Mouse (Mus musculus) G1E (cell line): ENCODE data around the gene Ube2q1. TPM values are rescaled to one million over a fixed set of nuclear protein-coding genes. Genes with fewer than 3 reads are reported as not detected.

Experiments used
- ATAC-seq: 2 replicates; pipeline ENCODE4 v1.8.0; 2016; ENCODE audit warnings: mild to moderate bottlenecking; ENCODE audit not compliant: insufficient number of reproducible peaks, poor library complexity, low FRiP score, severe bottlenecking; ENCODE audit errors: extremely low read depth
- DNase-seq: peaks from one replicate; pipeline ENCODE4 v3.0.0; 2012; ENCODE audit warnings: low spot score
- H3K27me3 ChIP-seq: 2 replicates; pipeline ENCODE4 v1.6.1; 2012; ENCODE audit warnings: mild to moderate bottlenecking, low read length, inconsistent platforms; ENCODE audit not compliant: insufficient read depth
- H3K36me3 ChIP-seq: replicated peaks from 2 replicates; pipeline ENCODE3; 2012; ENCODE audit warnings: mild to moderate bottlenecking, inconsistent platforms
- H3K4me1 ChIP-seq: 2 replicates; pipeline ENCODE4 v1.6.1; 2012; ENCODE audit warnings: low read depth, low read length, inconsistent platforms, mixed read lengths; ENCODE audit not compliant: insufficient read depth
- H3K4me3 ChIP-seq: 2 replicates; pipeline ENCODE4 v1.5.1; 2012; ENCODE audit warnings: low read depth, mild to moderate bottlenecking, inconsistent platforms, low read length, moderate library complexity, mixed read lengths
- H3K9me3 ChIP-seq: replicated peaks from 2 replicates; pipeline ENCODE4 v1.6.1; 2012; ENCODE audit warnings: inconsistent platforms
- CTCF ChIP-seq: IDR thresholded peaks from 2 replicates; pipeline ENCODE4 v1.5.1; 2012; ENCODE audit warnings: low read depth, low read length, inconsistent platforms, mixed read lengths
- GATA1 ChIP-seq: IDR thresholded peaks from 2 replicates; pipeline ENCODE4 v1.6.1; 2012; ENCODE audit warnings: borderline replicate concordance, low read length, inconsistent platforms, mixed read lengths
- GATA2 ChIP-seq: IDR thresholded peaks from 2 replicates; pipeline ENCODE4 v1.6.1; 2012; ENCODE audit warnings: low read depth, low read length, inconsistent platforms, borderline replicate concordance
- POLR2AphosphoS5 ChIP-seq: IDR thresholded peaks from 2 replicates; pipeline ENCODE4 v1.6.1; 2012; ENCODE audit warnings: low read depth, low read length, inconsistent platforms; ENCODE audit not compliant: insufficient replicate concordance
- TAL1 ChIP-seq: conservative IDR thresholded peaks from 2 replicates; pipeline ENCODE4 v1.6.1; 2012; ENCODE audit warnings: low read depth, low read length, inconsistent platforms, mixed read lengths
- polyA plus RNA-seq: library from polyadenylated mRNA; stranded (reverse); fragments of >175 nt; gene quantifications from 2 replicates; pipeline ENCODE4 v1.2.3, GENCODE M21; 2012
- total RNA-seq, 2 experiments: library from RNA; stranded (forward) in 1 of 2; stranded (reverse) in 1 of 2; fragments of 200-1000 nt in 1 of 2; fragments of >200 nt in 1 of 2; fragmentation: Nextera tagmentation in 1 of 2; gene quantifications; 2 replicates each; pipeline ENCODE4 v1.2.3; 2014 to 2017

The Ube2q1 gene
- total and polyA plus RNA-seq, 3 experiments = 44.3 to 134 (median 106) TPM

DNA sequence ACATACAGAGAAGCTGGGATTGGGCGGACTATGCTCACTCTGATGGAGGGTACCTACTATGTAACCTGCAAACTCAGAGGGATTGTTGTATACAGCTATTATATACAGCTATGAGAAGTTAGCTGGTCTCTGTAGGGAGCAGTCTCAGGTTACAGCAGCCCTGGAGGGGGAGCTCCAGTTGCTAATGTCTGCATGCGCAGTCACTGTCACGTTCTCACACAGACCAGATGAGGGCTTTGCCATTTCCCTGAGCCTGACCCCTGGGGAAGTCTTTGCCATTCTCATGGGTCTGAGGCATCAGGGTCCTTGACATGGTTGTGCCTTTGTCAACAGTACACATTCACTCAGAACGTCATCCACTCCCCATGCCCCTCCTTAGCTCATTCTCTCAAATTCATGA, 31.8 kb downstream of the Ube2q1 start:
- DNase-seq = no peak
- Histone ChIP-seq H3K4me3 (no peak overlapping the region), H3K9me3 (no peaks in the 10 kb centered on the region), H3K27me3 (peaks cover 10% of the 10 kb centered on the region; the same call in 1 of the 2 replicates), H3K36me3 (no peaks in the 10 kb centered on the region), H3K4me1 (peaks cover 13% of the 10 kb centered on the region)
- no peak for ATAC-seq
- TF ChIP-seq TAL1 (no peak), CTCF (no peak), GATA1 (no peak), GATA2 (no peak), POLR2AphosphoS5 (no peak)

GRCm38 (mm10) chr3:89806751-89807150, 33.3 kb downstream of the Ube2q1 start:
- Histone ChIP-seq H3K4me3 (no peak overlapping the region), H3K9me3 (no peaks in the 10 kb centered on the region), H3K27me3 (peaks cover 10% of the 10 kb centered on the region; the same call in 1 of the 2 replicates), H3K4me1 (peaks cover 13% of the 10 kb centered on the region), H3K36me3 (no peaks in the 10 kb centered on the region)
- ATAC-seq (no peak), DNase-seq (no peak)
- no peak for TF ChIP-seq POLR2AphosphoS5
- TF ChIP-seq CTCF = no peak
- no peak for TF ChIP-seq GATA1
- no peak for TF ChIP-seq TAL1
- TF ChIP-seq GATA2 = no peak

DNA sequence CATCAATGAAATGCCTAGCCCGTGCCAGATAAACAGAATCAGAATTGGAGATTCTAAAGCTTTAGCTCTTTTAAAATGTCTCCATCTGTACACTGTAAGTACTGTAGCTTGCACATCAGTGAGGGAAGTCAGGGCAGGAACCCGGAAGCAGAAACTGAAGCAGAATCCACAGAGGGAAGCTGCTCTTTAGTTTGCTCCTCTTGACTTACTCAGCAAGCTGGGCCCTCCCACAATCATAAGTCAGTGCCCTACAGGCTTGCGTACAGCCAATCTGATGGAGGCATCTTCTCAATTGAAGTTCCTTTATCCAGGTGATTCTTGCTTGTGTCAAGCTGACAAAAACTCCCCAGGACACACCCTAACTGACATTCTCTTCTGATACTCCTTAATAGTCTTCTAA, 33.8 kb downstream of the Ube2q1 start:
- no peak for TF ChIP-seq CTCF
- TF ChIP-seq GATA2 = no peak
- TF ChIP-seq POLR2AphosphoS5 = no peak
- TF ChIP-seq GATA1 = no peak
- no peak for TF ChIP-seq TAL1
- Histone ChIP-seq H3K4me3 (no peak overlapping the region), H3K36me3 (no peaks in the 10 kb centered on the region), H3K4me1 (peaks cover 13% of the 10 kb centered on the region), H3K9me3 (no peaks in the 10 kb centered on the region), H3K27me3 (peaks cover 8% of the 10 kb centered on the region; the same call in 1 of the 2 replicates)
- DNase-seq (no peak), ATAC-seq (no peak)

GRCm38 (mm10) chr3:89807881-89808280, 34.5 kb downstream of the Ube2q1 start:
- DNase-seq (no peak), ATAC-seq (no peak)
- Histone ChIP-seq H3K27me3 (peaks cover 10% of the 10 kb centered on the region; the same call in 1 of the 2 replicates), H3K4me1 (peaks cover 13% of the 10 kb centered on the region), H3K4me3 (no peak overlapping the region; the same call in 1 of the 2 replicates), H3K9me3 (no peaks in the 10 kb centered on the region), H3K36me3 (no peaks in the 10 kb centered on the region)
- TF ChIP-seq CTCF (no peak), GATA2 (no peak), POLR2AphosphoS5 (no peak), GATA1 (no peak)

DNA sequence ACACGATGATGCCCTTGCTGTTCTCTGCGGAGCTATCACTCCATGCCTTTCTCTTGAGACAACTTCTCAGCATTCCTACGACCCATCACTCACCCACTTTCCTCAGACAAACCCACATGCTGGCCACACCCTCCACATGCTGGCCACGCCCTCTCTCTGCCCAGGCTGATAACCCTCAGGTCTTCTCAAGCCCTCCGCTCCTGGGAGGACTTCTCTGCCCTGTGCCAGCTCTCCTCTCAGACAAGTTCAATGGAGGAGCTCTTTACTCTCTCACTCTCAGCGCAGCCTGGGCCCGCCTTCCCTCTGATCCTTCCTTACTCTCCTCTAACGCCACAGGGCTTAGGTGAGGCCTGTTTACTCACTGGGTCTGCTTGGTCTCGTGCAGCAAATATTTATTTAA, 35.2 kb downstream of the Ube2q1 start:
- TF ChIP-seq GATA1 (no peak), GATA2 (no peak), TAL1 (no peak)
- no peak for ATAC-seq
- Histone ChIP-seq H3K36me3 (no peaks in the 10 kb centered on the region), H3K4me3 (peak overlapping the region; percentile 34; the same call in 1 of the 2 replicates), H3K4me1 (peaks cover 13% of the 10 kb centered on the region), H3K27me3 (peaks cover 7% of the 10 kb centered on the region; the same call in 1 of the 2 replicates), H3K9me3 (no peaks in the 10 kb centered on the region)
- DNase-seq = peak; percentile 27

DNA sequence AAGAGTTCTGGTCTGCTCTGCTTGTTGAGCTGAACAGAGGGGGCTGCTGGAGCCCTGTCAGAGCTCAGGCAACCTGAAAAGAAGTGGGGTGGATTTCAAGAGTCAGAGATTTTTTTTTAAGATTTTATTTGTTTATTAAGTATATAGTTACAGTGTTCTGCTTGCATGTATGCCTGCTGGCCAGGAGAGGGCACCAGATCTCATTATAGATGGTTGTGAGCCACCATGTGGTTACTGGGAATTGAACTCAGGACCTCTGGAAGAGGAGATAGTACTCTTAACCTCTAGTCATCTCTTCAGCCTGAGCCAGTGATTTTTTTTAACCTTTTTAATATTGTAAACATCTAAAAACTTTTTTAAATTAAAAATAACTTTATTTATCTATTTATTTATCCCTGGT, 37.4 kb downstream of the Ube2q1 start:
- peaks cover 14% of the 10 kb centered on the region for H3K27me3 ChIP-seq
- H3K36me3 ChIP-seq = no peaks in the 10 kb centered on the region
- DNase-seq (no peak), ATAC-seq (no peak)
- no peaks in the 10 kb centered on the region for H3K9me3 ChIP-seq
- peaks cover 13% of the 10 kb centered on the region for H3K4me1 ChIP-seq
- no peak for TF ChIP-seq CTCF
- TF ChIP-seq GATA2 = no peak
- TF ChIP-seq GATA1 = no peak
- no peak for TF ChIP-seq POLR2AphosphoS5
- TF ChIP-seq TAL1 = no peak
- H3K4me3 ChIP-seq = no peak overlapping the region

- H3K4me3 ChIP-seq = no peak overlapping the region
- peaks cover 13% of the 10 kb centered on the region for H3K4me1 ChIP-seq
- no peaks in the 10 kb centered on the region for H3K36me3 ChIP-seq
- peaks cover 18% of the 10 kb centered on the region for H3K27me3 ChIP-seq
- ATAC-seq = no peak
- no peaks in the 10 kb centered on the region for H3K9me3 ChIP-seq
- TF ChIP-seq GATA2 (no peak), POLR2AphosphoS5 (no peak), CTCF (no peak), GATA1 (no peak), TAL1 (no peak)
- no peak for DNase-seq
Observed at GRCm38 (mm10) chr3:89812166-89812565, 38.8 kb downstream of the Ube2q1 start.
